Mouse (Mus musculus) ovary, adult 18-20 months (tissue): ENCODE measurements around the gene Mafk.

Experiments
- DNase-seq: peaks from one replicate; pipeline ENCODE4 v3.0.0; 2022; ENCODE audit warnings: low spot score, mixed read lengths

The Mafk gene

DNA sequence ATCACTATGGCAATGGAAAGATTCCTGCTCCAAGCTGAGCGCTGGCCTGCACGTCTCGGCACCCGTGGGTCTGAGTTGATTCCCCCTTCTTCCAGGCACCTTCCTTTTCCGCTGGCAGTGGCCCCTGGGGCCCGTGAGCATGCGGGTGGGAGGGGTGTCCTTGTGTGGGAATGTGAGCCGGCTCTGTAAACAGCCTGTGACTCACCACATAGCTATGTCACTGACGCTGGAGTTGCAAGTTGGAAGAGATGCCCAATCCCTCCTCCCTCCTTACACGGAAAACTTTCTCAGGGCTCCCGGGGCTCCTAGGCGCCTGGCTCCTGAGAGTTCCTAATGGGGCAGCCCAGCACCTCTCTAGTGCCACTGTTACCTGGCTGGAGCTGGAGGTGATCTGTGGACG, 5.6 kb downstream of the Mafk start:
- DNase-seq = peak; percentile 89

DNA sequence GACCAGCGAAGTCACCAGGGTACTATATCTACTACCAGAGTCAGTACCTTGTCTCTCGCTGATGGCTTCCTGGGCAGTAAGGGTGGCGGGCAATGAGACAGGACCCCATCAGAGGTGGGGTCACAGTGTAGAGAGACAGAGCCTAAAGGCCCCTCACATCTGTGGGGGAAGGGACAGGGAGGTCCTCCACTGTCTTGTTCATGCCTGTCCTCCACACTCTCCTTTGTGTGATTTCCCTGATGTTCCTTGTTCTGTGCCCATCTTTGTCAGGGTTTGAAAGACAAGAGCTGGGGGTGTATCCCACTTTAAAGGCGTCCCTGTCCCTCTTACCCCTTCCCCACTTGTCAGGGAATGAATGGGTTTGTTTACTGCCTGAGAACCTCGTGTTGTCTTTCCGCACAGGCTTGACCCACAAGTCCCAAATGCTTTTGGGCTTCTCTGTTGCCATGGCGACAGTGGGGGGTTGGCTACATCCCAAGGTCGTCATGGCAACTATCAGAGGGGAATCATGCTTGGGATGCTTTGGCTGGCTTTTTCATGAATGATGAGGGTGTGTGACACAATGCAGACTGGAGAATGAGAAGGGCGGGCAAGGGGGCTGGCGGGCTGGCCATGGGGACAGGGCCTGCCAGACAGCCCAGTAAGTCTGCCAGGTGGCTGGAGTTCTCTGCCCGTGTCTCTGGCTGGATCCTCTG, 6.3 kb downstream of the Mafk start:
- peak; percentile 84 for DNase-seq

DNA sequence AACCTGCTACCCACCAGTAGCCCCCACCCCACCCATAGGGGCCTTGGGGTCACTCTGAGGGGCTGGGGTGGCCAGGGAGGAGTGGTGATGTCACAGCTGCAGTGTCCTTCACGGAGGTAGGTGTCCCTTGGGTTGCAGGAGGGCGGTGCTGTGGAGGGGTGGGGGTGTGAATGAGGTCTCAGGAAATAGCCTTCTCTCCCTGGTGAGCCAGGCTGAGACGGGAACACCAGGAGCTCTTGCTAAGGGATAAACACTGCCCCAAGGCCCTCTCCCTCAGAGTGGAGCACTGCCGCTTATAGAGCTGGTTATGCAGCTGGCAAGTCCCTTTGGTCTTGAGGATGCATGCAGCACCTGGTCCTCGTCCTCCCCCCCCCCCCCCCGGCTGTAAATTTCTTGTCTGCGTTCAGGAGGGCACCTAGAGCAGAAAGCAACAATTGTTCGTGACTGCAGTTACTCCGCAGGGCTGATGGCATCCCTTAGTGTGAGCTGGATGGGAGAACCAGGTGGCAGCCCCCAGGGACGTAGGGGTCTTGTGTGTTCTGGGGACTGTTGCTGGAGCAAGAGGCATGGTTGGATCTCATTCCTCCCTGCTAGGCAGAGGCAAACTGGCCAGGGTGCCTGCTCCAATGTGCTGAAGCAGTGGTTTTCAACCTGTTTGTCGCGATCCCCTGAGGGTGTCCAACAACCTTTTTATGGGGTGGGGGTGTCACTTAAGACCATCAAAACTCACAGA, 7.0 kb downstream of the Mafk start:
- DNase-seq = no peak

DNA sequence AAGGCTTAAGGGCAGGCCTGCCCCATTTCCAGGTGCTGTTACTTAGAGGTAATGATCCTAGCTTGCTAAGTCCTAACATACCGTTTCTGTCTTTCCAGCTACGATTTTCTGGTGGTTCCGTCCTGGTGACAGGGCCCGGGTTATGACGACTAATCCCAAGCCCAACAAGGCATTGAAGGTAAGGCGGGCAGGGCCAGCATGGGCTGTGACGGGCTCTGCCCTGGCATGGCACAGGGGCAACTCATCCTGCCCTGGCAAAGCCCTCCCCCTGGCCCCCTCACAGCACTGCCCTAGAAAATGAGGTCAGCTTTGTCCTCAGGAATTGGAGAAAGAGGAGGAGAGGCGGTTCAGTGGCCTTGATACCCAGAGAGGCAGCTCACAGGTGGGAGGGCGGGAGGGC, 7.7 kb downstream of the Mafk start:
- no peak for DNase-seq

DNA sequence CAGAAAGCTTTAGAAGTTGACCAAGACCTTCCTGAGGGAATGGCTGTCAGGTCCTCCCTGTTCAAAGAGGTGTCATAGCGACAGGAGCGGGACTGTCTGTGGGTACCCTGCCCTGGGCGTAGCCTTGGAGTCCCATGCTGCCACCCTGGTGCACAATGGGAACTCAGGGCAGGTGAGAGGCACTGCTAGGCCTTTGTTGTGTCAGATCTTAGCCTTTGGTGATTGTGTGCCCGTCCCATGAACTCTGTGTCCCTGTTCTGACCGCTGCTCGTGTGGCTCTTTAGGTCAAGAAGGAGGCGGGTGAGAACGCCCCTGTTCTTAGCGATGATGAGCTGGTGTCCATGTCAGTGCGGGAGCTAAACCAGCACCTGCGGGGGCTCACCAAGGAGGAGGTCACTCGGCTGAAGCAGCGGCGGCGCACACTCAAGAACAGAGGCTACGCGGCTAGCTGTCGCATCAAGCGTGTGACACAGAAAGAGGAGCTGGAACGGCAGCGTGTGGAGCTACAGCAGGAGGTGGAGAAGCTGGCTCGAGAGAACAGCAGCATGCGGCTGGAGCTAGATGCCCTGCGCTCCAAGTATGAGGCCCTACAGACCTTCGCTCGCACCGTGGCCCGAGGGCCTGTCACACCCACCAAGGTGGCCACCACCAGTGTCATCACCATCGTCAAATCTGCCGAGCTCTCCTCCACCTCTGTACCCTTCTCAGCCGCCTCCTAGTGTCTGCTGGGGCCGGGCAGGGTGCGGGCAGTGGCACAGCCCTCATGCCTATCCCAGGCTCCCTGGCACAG, 8.7 kb downstream of the Mafk start:
- DNase-seq = no peak

DNA sequence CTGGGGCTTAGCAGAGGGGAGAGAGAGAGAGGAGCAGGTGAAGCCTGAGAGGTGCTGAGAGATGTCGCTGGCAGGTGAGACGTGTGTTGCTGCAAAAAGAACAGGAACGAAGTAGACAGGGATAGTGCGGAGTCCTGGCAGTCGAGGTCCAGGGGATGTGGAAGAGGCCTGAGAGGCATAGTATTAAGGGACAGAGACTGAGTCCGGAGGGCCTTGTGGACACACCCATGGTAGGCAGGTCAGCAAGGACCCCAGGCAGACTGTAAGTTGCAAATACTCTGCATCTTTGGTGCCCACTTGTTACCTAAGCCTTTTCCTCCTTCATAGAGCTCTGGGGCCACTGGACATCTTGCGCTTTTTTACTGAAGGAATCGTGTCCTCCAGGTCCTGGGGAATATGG, 9.9 kb downstream of the Mafk start:
- no peak for DNase-seq

DNA sequence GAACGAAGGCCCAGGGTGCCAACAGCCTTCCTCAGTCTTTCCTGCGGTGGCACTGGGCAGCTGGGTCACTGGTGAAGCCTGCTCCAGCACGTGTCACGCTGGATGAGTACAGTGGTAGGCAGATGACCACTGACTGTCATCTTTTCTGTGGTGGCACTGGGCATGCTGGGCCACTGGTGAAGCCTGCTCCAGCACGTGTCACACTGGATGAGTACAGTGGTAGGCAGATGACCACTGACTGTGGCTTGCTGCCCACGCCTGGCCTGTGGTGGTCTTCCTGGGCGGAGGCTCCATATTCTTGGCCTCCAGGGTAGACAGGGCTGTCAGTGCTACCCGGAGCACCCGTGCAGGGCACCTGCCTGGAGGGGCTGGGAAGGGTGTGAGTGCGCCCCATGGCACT, 10.6 kb downstream of the Mafk start:
- no peak for DNase-seq

DNA sequence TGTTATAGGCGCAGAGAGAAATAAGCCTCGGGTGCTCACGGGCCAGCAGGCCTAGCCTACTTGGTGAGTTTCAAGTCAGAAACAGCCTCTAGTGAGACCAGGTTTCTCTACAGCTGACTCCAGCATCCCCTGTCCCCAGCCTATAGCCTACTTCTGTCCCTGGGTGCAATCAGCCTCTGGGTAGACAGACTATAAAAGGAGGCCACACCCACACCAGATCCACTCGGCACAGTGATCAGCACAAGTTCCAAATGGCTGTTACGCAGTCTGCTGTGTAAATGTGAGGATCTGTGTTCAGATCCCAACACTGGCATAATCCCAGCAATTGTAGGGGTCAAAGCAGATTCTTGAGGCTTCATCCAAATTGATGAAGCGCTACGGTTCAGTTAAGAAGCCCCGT, 11.9 kb downstream of the Mafk start:
- DNase-seq = no peak

DNA sequence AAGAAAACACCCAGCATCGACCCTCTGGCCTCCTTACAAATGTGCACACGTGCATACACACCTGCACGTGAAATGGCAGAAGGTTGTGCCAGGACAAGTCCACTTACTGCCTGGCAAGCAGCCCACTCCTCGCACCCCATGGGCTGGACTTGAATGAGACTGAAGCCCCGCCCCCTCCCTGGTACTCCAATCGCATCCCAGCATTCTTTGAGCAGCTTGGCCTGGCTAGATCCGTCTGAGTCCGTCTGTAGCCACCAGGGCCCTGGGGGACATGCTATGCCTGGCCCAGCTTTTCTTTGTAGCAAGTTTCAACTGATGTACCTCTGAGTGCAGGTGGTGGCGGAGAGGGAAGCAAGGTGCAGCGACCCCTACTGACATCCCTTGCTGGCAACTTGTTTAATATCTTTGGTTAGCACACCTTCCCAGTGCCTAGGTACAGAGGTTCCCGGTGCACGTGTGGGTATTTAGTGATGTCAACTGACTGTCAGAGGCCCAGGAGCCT, 12.3 kb downstream of the Mafk start:
- no peak for DNase-seq

DNA sequence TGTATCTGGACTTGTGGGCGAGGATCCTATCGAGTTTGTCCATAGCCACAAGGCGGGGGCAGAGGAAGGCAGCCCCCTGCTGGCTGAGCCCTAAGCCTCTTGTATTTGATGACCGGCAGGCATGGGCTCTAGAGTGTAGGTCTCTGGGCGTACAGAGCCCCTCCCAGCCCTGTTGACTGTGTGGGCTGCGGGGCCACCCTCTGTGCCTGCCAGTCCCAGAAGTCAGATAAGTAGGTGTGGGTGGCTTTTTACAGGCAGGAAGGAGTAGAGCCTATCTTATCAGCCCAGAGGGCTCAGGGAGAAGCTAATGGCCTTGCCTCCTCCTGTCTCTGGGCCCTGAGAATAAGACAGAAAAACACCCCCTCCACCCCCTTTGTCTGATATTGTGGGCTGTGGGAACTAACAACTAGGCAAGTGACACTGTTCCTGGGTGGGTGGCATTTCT, 12.8 kb downstream of the Mafk start:
- peak; percentile 75 for DNase-seq

DNA sequence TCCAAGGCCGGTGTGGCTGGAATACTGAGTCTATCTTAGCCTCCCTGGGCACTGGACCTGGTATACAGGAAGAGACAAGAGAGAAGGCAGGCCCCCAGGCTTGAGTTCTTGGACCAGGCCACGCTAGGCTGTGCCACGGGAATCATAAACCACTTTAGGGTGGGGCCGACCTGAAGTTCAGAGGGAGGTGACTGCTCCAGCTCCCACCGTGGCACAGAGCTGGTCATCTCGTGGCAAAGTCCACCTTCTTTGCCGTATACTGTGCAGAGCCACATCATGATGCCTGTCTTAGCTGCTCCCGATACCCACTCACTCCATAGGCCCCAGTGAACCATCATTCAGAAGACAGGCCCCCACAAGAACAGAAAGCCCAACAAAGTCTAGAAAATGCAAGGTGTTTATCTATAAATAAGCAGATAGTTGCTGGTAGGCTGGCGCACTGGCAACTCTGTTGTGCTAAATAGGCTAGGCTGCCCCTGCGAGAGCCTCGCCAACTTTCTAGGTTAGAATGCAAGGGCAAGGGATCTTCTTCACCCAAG, 13.3 kb downstream of the Mafk start:
- no peak for DNase-seq

DNA sequence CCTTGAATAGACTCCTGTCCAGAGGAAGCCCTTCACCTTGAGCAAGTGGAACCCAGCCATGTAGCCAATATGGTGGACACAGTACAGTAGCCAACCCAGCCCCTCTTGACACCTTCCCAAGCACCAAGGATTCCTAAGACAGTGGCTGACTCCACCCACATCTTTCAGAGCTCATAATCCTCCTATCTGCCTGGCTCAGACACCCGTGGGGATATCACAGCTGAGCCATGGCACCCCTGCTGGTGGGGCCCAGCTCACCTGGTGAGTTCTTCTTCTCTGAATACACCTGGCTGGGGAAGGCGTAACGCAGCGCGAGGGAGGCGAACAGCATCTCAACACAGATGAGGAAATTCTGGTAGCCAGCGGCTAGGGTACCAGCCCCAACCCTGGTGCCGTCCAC, 14.6 kb downstream of the Mafk start:
- DNase-seq = no peak

DNA sequence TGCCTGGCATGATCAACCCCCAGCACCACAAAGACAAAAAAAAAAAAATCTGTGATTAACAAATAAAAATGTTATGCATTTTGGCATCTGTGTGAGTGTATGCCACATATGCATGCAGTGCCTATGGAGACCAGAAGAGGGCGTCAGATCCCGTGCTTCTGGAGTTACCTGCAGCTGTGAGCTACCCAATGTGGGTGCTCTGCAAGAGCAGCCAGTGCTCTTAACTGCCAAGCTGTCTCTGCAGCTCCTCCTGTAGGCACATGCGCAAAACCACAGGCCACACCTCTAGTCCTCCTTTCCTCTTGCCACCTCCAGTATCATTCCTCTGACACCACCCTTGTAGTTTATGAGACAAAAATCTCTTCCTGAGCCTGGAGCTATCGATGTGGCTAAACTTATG, 18.1 kb downstream of the Mafk start:
- DNase-seq = no peak

DNA sequence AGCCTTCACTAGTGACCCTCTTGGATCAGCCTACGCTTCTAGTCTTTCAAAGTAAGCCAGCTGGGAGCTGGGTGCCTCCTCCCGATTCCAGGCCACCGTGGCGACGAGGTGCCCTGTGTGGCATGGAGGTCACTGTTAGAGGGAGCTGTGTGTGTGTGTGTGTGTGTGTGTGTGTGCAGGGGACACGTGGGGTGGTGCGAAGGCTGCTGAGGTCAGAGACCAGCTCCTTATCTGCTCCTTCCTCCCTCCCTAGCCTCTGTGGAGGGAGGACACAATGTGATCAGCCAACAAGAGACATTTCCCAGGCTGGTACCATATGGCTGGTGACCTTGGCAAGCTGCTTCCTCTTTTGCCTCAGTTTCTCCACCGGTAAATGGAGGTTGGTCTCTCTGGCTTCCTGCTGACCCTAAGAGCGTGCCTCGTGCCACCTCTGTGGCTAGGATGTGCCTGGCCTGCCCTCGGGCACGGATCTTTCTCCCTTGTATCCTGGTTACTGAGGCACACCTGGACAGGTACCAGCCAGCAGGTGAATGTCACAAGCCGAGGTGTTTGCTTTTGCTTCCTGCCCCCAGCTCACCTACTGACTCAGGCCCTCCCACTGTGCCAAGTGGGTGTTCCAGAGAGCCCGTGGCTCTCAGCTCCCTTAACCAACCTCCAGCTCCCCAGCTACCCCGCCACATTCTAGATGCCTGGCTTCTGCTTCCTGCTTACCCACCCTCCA, 20.5 kb downstream of the Mafk start:
- no peak for DNase-seq

DNA sequence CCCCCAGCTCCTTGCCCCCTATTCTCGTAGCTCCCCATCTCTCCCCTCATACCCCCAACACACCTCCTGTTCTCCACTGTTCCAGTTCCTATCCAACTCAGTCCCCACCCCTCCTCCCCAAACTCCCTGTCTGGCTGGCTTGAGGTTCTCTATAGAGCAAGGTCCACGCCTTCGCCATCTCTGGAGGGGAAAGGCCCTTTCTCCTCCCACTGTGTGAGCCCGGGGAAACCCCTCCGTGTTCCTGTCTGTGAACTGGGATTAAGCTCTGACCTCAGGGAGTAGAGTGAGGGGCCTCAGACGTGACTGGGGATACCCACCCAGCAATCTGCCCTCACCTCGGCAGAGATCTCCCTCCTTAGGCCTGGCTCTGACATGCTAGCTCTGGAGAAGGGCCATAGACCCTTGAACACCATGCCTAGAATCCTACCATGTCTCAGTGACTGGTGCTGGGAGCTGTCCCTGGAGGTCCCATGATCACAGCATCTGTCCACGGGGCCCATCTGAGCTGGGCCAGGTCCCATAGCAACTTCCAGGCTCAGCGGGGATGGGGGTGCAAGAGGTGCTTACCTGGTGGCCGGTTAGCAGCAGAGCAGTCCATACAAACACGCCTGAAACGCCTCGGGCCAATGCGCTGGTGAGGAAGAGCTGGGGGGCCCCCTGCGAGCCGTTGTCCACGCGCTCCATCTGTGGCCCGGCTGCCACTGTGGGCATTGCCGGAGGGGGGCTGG, 21.2 kb downstream of the Mafk start:
- no peak for DNase-seq

DNA sequence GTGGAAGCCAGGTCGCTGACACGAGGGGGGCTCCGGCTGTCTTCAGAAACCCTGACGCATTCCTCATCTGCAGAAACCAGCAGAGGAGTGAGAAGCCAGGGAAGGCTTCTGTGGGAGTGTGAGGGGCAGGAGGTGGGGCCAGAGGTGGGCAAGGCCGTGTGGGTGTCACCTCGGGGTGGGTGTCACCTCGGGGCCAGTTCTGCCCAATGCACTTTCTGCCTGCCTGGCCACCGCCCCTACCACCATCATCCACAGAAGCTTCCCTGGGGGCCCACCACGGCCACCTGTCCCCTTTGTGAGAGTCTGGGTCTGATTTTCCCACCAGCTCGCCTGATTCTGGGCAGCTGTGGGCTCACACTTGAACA, 21.8 kb downstream of the Mafk start:
- DNase-seq = no peak

DNA sequence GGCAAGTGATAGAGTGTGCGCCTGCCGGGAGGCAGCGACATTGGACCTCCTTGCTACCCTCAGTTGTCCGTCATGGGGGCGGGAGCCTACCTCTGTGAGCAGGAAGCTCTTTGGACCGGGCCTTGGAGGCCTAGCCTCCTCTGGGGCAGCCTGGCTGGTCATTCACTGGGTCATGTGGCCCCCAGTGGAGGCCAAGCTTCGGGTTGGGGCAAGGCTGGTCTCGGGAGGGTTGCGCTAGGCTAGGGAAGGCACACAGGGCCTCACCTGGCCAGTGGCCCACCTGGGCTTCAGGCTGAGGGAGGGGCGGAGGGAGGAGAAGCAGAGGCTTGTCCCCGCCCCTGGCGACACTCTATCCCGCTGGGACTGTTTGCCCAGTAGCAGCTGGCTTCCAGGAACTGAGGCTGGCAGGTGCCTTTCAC, 22.7 kb downstream of the Mafk start:
- DNase-seq = no peak

DNA sequence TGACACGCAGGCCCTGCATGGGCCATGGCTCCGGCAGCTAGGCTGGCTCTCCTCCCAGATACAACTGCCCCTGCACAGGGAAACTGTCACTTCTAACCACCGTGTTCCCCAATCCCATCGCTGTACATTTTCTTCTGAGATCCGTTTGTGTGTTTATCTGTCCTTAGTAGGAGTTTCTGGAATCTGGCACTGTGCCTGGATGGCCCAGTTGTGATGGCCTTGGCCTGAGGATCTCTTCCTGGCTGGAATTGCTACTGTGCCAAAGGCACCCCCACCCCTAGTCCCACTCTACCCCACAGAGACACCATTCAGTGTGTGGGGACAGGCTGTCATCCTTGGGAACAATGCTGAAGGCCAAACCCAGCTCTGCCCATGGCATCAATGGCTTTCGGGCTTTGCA, 24.7 kb downstream of the Mafk start:
- DNase-seq = no peak

DNA sequence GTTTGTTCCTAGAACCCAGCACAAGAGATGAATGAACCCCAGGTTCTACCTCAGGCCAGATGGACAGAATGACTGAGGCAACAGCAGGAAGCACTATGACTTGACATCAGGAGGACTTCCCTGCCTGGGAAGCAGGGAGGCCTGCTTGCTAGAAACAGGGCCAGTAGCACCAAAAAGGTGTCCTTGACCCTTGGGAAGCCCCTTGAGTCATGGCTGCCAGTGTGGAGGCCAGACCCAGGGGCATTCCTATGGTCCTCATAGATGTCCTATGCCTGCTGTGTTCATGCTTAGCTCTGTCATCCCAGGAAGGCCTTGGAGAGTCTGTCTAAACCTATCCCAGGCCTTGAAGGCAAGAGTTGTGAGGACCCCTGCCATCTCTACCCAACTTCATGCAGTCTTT, 25.1 kb downstream of the Mafk start:
- no peak for DNase-seq

DNA sequence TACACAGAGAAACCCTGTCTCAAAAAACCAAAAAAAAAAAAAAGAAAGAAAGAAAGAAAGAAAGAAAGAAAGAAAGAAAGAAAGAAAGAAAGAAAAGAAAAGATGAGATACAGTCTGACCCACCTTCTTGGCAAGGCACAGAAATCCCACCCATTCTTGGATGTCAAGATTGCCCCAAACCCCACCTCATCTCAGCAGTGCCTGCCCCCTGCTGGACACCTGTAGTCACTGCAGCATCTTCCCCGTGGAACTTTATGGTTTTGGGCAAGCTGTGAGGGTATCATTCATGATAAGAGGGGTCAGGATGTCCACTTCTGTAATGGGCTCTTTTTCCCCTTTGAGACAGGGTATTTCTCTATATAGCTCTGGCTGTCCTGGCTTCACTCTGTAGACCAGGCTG, 26.0 kb downstream of the Mafk start:
- DNase-seq = no peak

DNA sequence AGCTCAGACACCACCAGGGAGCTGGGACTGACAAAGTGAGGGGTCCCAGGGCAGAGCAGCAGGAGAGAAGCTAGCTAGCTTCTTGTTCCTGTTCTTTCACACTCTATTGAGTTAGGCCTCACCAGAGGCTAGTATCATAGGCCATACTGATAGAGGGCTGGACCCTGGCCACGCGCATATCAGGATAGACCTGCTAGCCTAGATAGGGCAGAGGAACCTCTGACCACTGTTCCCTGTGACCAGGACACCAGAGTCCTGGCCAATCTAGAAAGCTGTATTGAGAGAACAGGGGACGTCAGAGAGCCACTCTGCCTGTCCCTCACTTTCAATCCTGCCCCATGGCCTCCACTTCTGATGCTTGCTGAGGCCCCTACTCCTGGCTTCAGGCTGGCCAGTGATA, 26.7 kb downstream of the Mafk start:
- DNase-seq = no peak
